Mouse (Mus musculus) lung, postnatal 0 days (tissue): ENCODE measurements around the gene Fgf13. TPM values are rescaled to one million over a fixed set of nuclear protein-coding genes. Genes with fewer than 3 reads are reported as not detected.

ENCODE experiments used
- ATAC-seq: fragments of 200-750 bp; cut with Nextera tagmentation; 2 replicates; pipeline ENCODE4 v1.8.0; 2017; ENCODE audit warnings: moderate library complexity
- DNase-seq: peaks from one replicate; pipeline ENCODE4 v3.0.0-alpha.2; 2016; ENCODE audit warnings: low spot score
- H3K27ac ChIP-seq: fragments of 300-500 bp; sonication (generic); 2 replicates; pipeline ENCODE4 v1.5.1; 2014; ENCODE audit warnings: antibody characterized with exemption, mild to moderate bottlenecking, low read length, mixed read lengths
- H3K27me3 ChIP-seq: fragments of 300-500 bp; sonication (generic); replicated peaks from 2 replicates; pipeline ENCODE4 v1.6.1; 2014; ENCODE audit warnings: low read length, mixed read lengths; ENCODE audit not compliant: insufficient read depth
- H3K36me3 ChIP-seq: fragments of 300-500 bp; sonication (generic); 2 replicates; pipeline ENCODE4 v1.6.1; 2014; ENCODE audit warnings: low read length, mixed read lengths; ENCODE audit not compliant: insufficient read depth
- H3K4me1 ChIP-seq: fragments of 300-500 bp; sonication (generic); 2 replicates; pipeline ENCODE4 v1.6.1; 2014; ENCODE audit warnings: antibody characterized with exemption, low read depth, low read length, mixed read lengths; ENCODE audit not compliant: insufficient read depth
- H3K4me2 ChIP-seq: fragments of 300-500 bp; sonication (generic); replicated peaks from 2 replicates; pipeline ENCODE4 v1.6.1; 2014; ENCODE audit warnings: low read depth, mild to moderate bottlenecking, low read length, moderate library complexity, mixed read lengths
- H3K4me3 ChIP-seq: fragments of 300-500 bp; sonication (generic); 2 replicates; pipeline ENCODE4 v1.5.1; 2014; ENCODE audit warnings: low read depth, low read length
- H3K9ac ChIP-seq: fragments of 300-500 bp; sonication (generic); replicated peaks from 2 replicates; pipeline ENCODE4 v1.6.1; 2014; ENCODE audit warnings: low read depth, mild to moderate bottlenecking
- H3K9me3 ChIP-seq: fragments of 300-500 bp; sonication (generic); 2 replicates; pipeline ENCODE4 v1.6.1; 2016; ENCODE audit warnings: low read length, mixed read lengths
- CTCF ChIP-seq: IDR thresholded peaks from 2 replicates; pipeline ENCODE4 v1.5.1; 2016; ENCODE audit warnings: antibody characterized with exemption, mild to moderate bottlenecking
- EP300 ChIP-seq: IDR thresholded peaks from 2 replicates; pipeline ENCODE4 v1.6.1; 2016; ENCODE audit warnings: antibody characterized with exemption, mild to moderate bottlenecking, control low read depth
- WGBS: fragments of 180-500 bp; shearing (Covaris S2); extraction: QIAGEN DNeasy Blood & Tissue Kit; methylation state at CpG from one replicate; pipeline ENCODE4 v1.1.7; 2014; 5-methylcytosine and 5-hydroxymethylcytosine counted together
- microRNA counts: library from miRNA; unstranded; fragments of <30 nt; microRNA quantifications from one replicate; lab custom pipeline; 2015
- microRNA-seq: library from miRNA; unstranded; fragments of <30 nt; microRNA quantifications from one replicate; pipeline ENCODE4, GENCODE M21; 2016
- polyA plus RNA-seq: library from polyadenylated mRNA; unstranded; fragments of >200 nt; fragmentation: Nextera tagmentation; extraction: Ambion mirVana; gene quantifications from 2 replicates; pipeline ENCODE4 v1.2.1, GENCODE M21; 2015

Gene Fgf13
- polyA plus RNA-seq, 1 experiment from 2014 or later, result 0.79 TPM

DNA sequence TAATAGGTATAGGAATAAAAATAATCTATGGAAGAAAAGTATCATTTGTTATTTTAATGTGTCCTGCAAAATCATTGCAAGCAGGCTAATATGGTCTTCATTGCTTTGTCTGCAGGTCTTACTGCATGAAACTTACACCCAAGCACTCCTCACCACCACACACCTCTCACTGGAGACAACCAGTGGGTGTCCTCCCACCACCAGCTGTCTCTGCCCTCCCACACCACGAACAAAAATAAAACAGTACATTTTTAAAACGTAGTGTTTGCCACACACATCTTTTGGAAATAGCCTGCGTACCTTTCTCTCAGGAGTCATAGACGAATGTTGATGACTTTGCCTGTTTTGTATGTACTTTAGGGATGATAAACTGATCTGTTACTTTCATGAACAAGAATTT, 441.2 kb downstream of the Fgf13 start:
- Histone ChIP-seq H3K9me3 (no peaks in the 10 kb centered on the region), H3K27me3 (no peaks in the 10 kb centered on the region), H3K27ac (no peak overlapping the region), H3K4me1 (no peaks in the 10 kb centered on the region), H3K4me2 (no peak overlapping the region), H3K9ac (no peak overlapping the region), H3K4me3 (no peak overlapping the region), H3K36me3 (no peaks in the 10 kb centered on the region)
- WGBS, result 52% methylated on average over 4 of the region's 4 CpGs
- ATAC-seq (no peak), DNase-seq (no peak)
- TF ChIP-seq EP300 (no peak), CTCF (no peak)

DNA sequence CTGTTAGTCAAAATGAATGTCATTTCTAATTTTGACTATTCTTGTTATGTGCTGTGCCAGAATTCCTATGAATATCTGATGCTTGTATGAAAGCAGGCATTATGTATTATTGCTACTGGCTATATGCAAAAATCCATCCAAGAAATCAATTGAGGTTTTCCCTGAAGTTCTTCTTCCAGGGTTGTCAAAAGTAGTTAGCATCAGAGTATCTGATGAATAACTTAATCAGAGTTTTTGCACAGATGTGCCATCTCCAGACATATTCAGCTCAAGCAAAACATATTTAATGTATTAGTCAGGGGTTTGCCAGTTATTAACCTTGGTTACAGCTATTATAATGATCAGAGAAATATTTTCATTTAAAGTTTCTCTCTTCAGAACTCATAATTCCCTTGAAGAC, 454.7 kb downstream of the Fgf13 start:
- no peak for DNase-seq
- no peaks in the 10 kb centered on the region for H3K27me3 ChIP-seq
- no peaks in the 10 kb centered on the region for H3K36me3 ChIP-seq
- H3K27ac ChIP-seq, result no peak overlapping the region
- H3K4me3 ChIP-seq, result no peak overlapping the region
- no peak for ATAC-seq
- no peaks in the 10 kb centered on the region for H3K9me3 ChIP-seq
- no peak for TF ChIP-seq EP300
- no peak for TF ChIP-seq CTCF
- H3K9ac ChIP-seq, result no peak overlapping the region
- H3K4me2 ChIP-seq, result no peak overlapping the region
- H3K4me1 ChIP-seq, result no peaks in the 10 kb centered on the region

DNA sequence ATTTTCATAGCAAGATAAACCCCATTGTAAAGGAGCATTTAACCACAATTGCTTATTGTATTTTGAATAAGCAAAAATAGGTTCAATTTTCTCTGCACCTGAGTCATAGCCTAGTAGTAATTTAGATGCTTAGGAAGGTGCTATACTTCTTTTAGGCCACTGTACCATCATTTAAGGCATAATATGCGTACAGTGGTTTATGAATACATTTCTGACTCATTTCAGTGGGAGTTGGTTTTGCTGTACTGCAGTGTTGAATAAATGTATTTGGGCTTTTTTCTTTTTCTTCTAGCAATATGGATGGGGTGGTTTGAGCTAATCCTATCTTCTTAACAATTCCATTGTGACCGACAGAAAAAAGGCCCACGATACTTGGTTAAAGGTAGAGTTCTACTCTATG, 481.9 kb downstream of the Fgf13 start:
- Histone ChIP-seq H3K9me3 (no peaks in the 10 kb centered on the region), H3K4me2 (no peak overlapping the region), H3K9ac (no peak overlapping the region), H3K27me3 (no peaks in the 10 kb centered on the region), H3K4me1 (no peaks in the 10 kb centered on the region), H3K36me3 (no peaks in the 10 kb centered on the region), H3K4me3 (no peak overlapping the region), H3K27ac (no peak overlapping the region)
- ATAC-seq (no peak), DNase-seq (no peak)
- WGBS, result 85% methylated on average over 3 of the region's 3 CpGs
- TF ChIP-seq EP300, result no peak
- no peak for TF ChIP-seq CTCF

DNA sequence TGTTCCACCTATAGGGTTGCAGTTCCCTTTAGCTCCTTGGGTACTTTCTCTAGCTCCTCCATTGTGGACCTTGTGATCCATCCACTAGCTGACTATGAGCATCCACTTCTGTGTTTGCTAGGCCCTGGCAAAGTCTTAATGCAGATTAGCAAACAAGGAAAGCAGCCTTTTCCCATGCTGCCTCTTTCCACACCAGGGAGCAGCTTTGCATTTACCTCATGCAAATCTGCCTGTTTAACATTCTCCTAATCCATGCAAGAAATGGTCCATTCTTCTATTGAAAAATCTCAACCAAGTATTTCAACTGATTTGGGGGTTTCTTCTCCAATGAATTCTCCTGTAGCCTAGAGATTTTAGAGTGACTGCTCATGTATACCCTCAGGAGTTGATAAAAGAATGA, 487.4 kb downstream of the Fgf13 start:
- Histone ChIP-seq H3K4me2 (no peak overlapping the region), H3K4me1 (no peaks in the 10 kb centered on the region), H3K27ac (no peak overlapping the region), H3K9ac (no peak overlapping the region), H3K27me3 (no peaks in the 10 kb centered on the region), H3K36me3 (no peaks in the 10 kb centered on the region), H3K9me3 (no peaks in the 10 kb centered on the region), H3K4me3 (no peak overlapping the region)
- DNase-seq (no peak), ATAC-seq (no peak)
- no peak for TF ChIP-seq EP300

DNA sequence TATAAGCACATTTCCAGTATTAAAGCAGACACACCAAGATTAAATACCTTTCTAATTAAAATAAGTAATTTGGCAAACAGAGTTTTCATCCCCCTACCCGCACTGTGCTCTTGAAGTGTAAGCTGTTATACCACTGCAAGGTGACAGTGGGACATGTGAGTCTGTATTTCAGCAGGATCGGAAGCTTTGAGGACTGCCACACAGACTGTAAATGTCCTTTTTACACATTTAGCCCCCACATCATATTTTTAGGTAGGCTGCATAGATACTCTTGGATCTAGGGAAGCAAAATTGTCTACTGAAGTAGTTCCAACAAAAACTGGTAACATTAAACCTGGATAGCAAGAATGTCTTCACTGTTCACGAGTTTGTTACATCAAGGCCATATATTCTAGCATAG, 495.8 kb downstream of the Fgf13 start:
- Histone ChIP-seq H3K36me3 (no peaks in the 10 kb centered on the region), H3K9me3 (no peaks in the 10 kb centered on the region), H3K27me3 (no peaks in the 10 kb centered on the region), H3K4me2 (no peak overlapping the region), H3K27ac (no peak overlapping the region), H3K4me1 (no peaks in the 10 kb centered on the region), H3K9ac (no peak overlapping the region), H3K4me3 (no peak overlapping the region)
- DNase-seq (no peak), ATAC-seq (no peak)
- WGBS, result 75% methylated on average over 3 of the region's 3 CpGs
- no peak for TF ChIP-seq EP300
- TF ChIP-seq CTCF, result no peak

DNA sequence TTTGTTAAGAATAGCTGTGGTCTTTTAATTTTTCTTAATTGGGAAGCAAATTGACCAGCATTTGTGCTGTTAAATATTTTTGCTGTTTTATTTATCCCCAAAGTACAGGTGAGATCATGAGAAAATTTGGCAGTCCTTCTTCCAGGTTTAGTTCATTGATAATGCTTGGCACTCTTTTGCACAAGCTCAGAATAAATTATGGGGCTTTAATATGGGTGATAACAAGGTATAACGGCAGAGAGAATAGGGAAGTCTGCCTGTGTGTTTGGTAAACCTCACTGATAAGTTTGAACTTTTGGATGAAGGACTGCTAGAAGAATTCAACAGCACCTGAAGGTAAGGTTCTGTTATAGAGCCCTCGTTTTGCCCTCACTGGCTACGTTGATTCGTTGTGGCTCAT, 504.7 kb downstream of the Fgf13 start:
- DNase-seq (no peak), ATAC-seq (no peak)
- H3K4me3 ChIP-seq, result no peak overlapping the region
- TF ChIP-seq CTCF (no peak), EP300 (no peak)
- no peak overlapping the region for H3K4me2 ChIP-seq
- H3K9ac ChIP-seq, result no peak overlapping the region
- no peak overlapping the region for H3K27ac ChIP-seq
- H3K27me3 ChIP-seq, result no peaks in the 10 kb centered on the region
- WGBS, result 71% methylated on average over 4 of the region's 4 CpGs
- no peaks in the 10 kb centered on the region for H3K4me1 ChIP-seq
- no peaks in the 10 kb centered on the region for H3K36me3 ChIP-seq
- H3K9me3 ChIP-seq, result no peaks in the 10 kb centered on the region

DNA sequence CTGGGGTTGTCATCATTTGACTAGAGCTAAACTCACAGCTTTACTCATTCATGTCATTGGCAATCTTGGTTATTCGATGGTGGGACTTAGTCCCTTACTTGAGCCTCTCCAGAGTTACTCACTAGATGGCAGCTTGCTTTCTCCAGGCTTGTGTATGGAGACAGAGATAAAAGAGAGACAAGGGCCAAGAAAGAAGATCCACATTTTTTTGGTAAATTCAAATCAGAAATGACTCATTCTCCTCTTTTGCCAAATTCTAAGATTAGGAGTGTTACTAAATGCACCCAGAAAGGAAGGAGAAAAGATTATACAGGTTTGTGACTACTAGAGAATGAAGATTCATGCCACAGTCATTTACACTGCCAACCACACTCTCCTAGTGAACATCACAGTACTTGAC, 532.9 kb downstream of the Fgf13 start:
- Histone ChIP-seq H3K27me3 (no peaks in the 10 kb centered on the region), H3K4me3 (no peak overlapping the region), H3K4me1 (no peaks in the 10 kb centered on the region), H3K9me3 (no peaks in the 10 kb centered on the region), H3K9ac (no peak overlapping the region), H3K36me3 (no peaks in the 10 kb centered on the region), H3K4me2 (no peak overlapping the region), H3K27ac (no peak overlapping the region)
- DNase-seq (no peak), ATAC-seq (no peak)
- no peak for TF ChIP-seq CTCF
- no peak for TF ChIP-seq EP300
- WGBS, result 52% methylated on average over 1 of the region's 1 CpGs

MicroRNAs encoded within 50 kb of the gene (microRNA counts, 519-probe panel; counts per million panel counts)
- microRNA mmu-miR-504 (lab: Ali Mortazavi, UCI), result not detected

Small RNA genes lying within 50 kb of the gene (microRNA-seq; reads per million reads assigned to microRNA genes)
- not detected for gene Mir504
